In genomic region chr13:93069481-93069880, GRCm38 (mm10) we compare ENCODE assay signal across 8 mouse cellular contexts.
DNase-seq lines count a peak whose midpoint lies in the region; ATAC-seq and TF ChIP-seq lines count a peak whose summit lies in the region.
"Had no signal": no experiment of that assay in that cellular context is flagged by ENCODE, and none has a peak within 500 bp of the region (broad histone marks: within the 10 kb centered on the region; RNA-seq: fewer than 3 reads in every experiment).

No protein-coding gene starts in this region.

- 59% methylated on average over 4 of the region's 4 CpGs for WGBS in midbrain, embryonic 11.5 days
- WGBS in midbrain, embryonic 16.5 days = 51% methylated on average over 4 of the region's 4 CpGs

- no peak overlapping the region for H3K4me3 ChIP-seq in midbrain, embryonic 11.5 days (ENCODE audit: low read depth, low read length)
- no peak overlapping the region for H3K4me3 ChIP-seq in midbrain, embryonic 16.5 days (ENCODE audit: low read depth, low read length)
- no peak overlapping the region for H3K4me3 ChIP-seq in MEL (ENCODE audit: control insufficient read depth in 1 of 2, insufficient read depth in 1 of 2, low read depth in 2 of 2, low read length in 2 of 2)
- no peak overlapping the region for H3K4me3 ChIP-seq in cortical plate, adult 2 months (ENCODE audit: insufficient read depth, low read length)

- intact Hi-C loops in gastrocnemius, postnatal 14 days (cut with DNase I; ENCODE audit: low total_unique reads) = no loop called here

- H3K36me3 ChIP-seq in midbrain, embryonic 11.5 days (ENCODE audit: control insufficient read depth, insufficient read depth, low read length) = no peaks in the 10 kb centered on the region
- H3K36me3 ChIP-seq in midbrain, embryonic 16.5 days (ENCODE audit: control insufficient read depth, insufficient read depth, low read length) = no peaks in the 10 kb centered on the region
- no peaks in the 10 kb centered on the region for H3K36me3 ChIP-seq in MEL (ENCODE audit: control insufficient read depth in 1 of 2, insufficient read depth in 2 of 2, low read length in 2 of 2)

- no peak for TF ChIP-seq EP300 in MEL (IDR thresholded peaks at IDR 0.05; ENCODE audit: low read depth in 1 of 2, low read length in 2 of 2)

- no peaks in the 10 kb centered on the region for H3K9me3 ChIP-seq in midbrain, embryonic 11.5 days (ENCODE audit: control insufficient read depth, low read length)
- H3K9me3 ChIP-seq in midbrain, embryonic 16.5 days (replicated peaks; ENCODE audit: control insufficient read depth, low read length, poor library complexity, severe bottlenecking) = no peaks in the 10 kb centered on the region
- no peaks in the 10 kb centered on the region for H3K9me3 ChIP-seq in MEL (replicated peaks; ENCODE audit: insufficient read depth, low read length)

- H3K79me2 ChIP-seq in MEL (ENCODE audit: control insufficient read depth, insufficient read depth, low read length, poor library complexity) = no peaks in the 10 kb centered on the region

- H3K27ac ChIP-seq in midbrain, embryonic 11.5 days (ENCODE audit: low read depth, low read length) = no peak overlapping the region
- no peak overlapping the region for H3K27ac ChIP-seq in midbrain, embryonic 16.5 days (ENCODE audit: low read length)
- no peak overlapping the region for H3K27ac ChIP-seq in MEL (ENCODE audit: control insufficient read depth, low read depth, low read length)
- no peak overlapping the region for H3K27ac ChIP-seq in cortical plate, adult 2 months (ENCODE audit: insufficient read depth, low read length)
- H3K27ac ChIP-seq: liver, embryonic 14.5 days had no signal

- H3K9ac ChIP-seq in midbrain, embryonic 11.5 days (ENCODE audit: low read length) = no peak overlapping the region
- H3K9ac ChIP-seq in midbrain, embryonic 16.5 days (ENCODE audit: low read depth, low read length) = no peak overlapping the region
- no peak overlapping the region for H3K9ac ChIP-seq in MEL (ENCODE audit: control insufficient read depth, low read depth, low read length, poor library complexity, severe bottlenecking)
- H3K9ac ChIP-seq: liver, embryonic 14.5 days had no signal

- no peaks in the 10 kb centered on the region for H3K27me3 ChIP-seq in midbrain, embryonic 11.5 days (ENCODE audit: control insufficient read depth, insufficient read depth, low read length)
- no peaks in the 10 kb centered on the region for H3K27me3 ChIP-seq in midbrain, embryonic 16.5 days (ENCODE audit: control insufficient read depth, insufficient read depth, low read depth, low read length)
- no peaks in the 10 kb centered on the region for H3K27me3 ChIP-seq in MEL (ENCODE audit: control insufficient read depth in 1 of 2, insufficient read depth in 2 of 2, low read length in 2 of 2)

- TF ChIP-seq RAD21 in MEL (IDR thresholded peaks at IDR 0.05; ENCODE audit: low read depth, low read length) = peak; percentile 23

- TF ChIP-seq CTCF in MEL (IDR thresholded peaks at IDR 0.05 in 2 of 3, conservative IDR thresholded peaks at IDR 0.05 in 1 of 3; ENCODE audit: control insufficient read depth in 1 of 3, insufficient read depth in 1 of 3, low read depth in 2 of 3, low read length in 3 of 3, poor library complexity in 1 of 3, severe bottlenecking in 1 of 3) = peak; percentile 16 to 53 (median 29); a peak in 3 of 6 replicates
- TF ChIP-seq CTCF in cortical plate, adult 2 months (IDR thresholded peaks at IDR 0.05; ENCODE audit: extremely low read depth, insufficient read depth, low read length) = 0 out of 2 replicates have a peak, but pooled peaks have one; percentile 5

- no peak for ATAC-seq in midbrain, embryonic 11.5 days (ENCODE audit: low FRiP score)
- ATAC-seq in midbrain, embryonic 16.5 days = no peak

- 0 out of 2 replicates have a peak, but pooled peaks cover 2% of the 10 kb centered on the region for H3K4me1 ChIP-seq in midbrain, embryonic 11.5 days (ENCODE audit: control insufficient read depth, insufficient read depth, low read length)
- H3K4me1 ChIP-seq in midbrain, embryonic 16.5 days (ENCODE audit: control insufficient read depth, insufficient read depth, low read length) = peaks cover 19% of the 10 kb centered on the region
- no peaks in the 10 kb centered on the region for H3K4me1 ChIP-seq in MEL (ENCODE audit: control insufficient read depth in 1 of 2, insufficient read depth in 2 of 2, low read length in 2 of 2)
- peaks cover 2% of the 10 kb centered on the region; the same call in 1 of the 2 replicates for H3K4me1 ChIP-seq in cortical plate, adult 2 months (ENCODE audit: control insufficient read depth, insufficient read depth, low read length)

- H3K4me2 ChIP-seq in midbrain, embryonic 11.5 days = no peak overlapping the region
- no peak overlapping the region for H3K4me2 ChIP-seq in midbrain, embryonic 16.5 days (ENCODE audit: low read length)

- TF ChIP-seq POLR2A in MEL (IDR thresholded peaks at IDR 0.05; ENCODE audit: control insufficient read depth in 1 of 2, insufficient read depth in 1 of 2, low read depth in 1 of 2, low read length in 2 of 2, poor library complexity in 1 of 2) = no peak
- TF ChIP-seq POLR2A in cortical plate, adult 2 months (IDR thresholded peaks at IDR 0.05; ENCODE audit: extremely low read depth, insufficient read depth, low read length) = no peak

- DNase-seq in gastrocnemius, postnatal 14 days = peak; percentile 41
- DNase-seq in gastrocnemius, postnatal 25 days = no peak
- DNase-seq in midbrain, embryonic 11.5 days (ENCODE audit: low spot score, missing footprints) = peak; percentile 74
- DNase-seq in MEL (ENCODE audit: low read depth, low spot score) = peak; percentile 13
- no peak for DNase-seq in frontal cortex, postnatal 14 days (ENCODE audit: low spot score in 2 of 2)

TF ChIP-seq in MEL, 35 proteins besides CTCF, POLR2A, EP300 and RAD21:
- peak; percentile 31 for TF ChIP-seq ZC3H11A (IDR thresholded peaks at IDR 0.05; ENCODE audit: low read depth, low read length)
- no peak for TF ChIP-seq HCFC1 (IDR thresholded peaks at IDR 0.05; ENCODE audit: low read depth, low read length)
- peak; percentile 62 for TF ChIP-seq SMC3 (IDR thresholded peaks at IDR 0.05; ENCODE audit: low read depth, low read length)
- no peak for TF ChIP-seq SIN3A (IDR thresholded peaks at IDR 0.05; ENCODE audit: low read length)
- no peak for TF ChIP-seq ZNF384 (IDR thresholded peaks at IDR 0.05; ENCODE audit: low read depth, low read length)
- TF ChIP-seq CHD1 (IDR thresholded peaks at IDR 0.05; ENCODE audit: low read depth, low read length) = no peak
TF ChIP-seq in MEL: peak in this region for 2.

Comparison
In these comparisons a context has a peak if more than half of its experiments do, and no peak if none do; other contexts are left out.
1. DNase-seq: peak in gastrocnemius, postnatal 14 days (single experiment), midbrain, embryonic 11.5 days (single experiment) and MEL (single experiment); none in gastrocnemius, postnatal 25 days (single experiment) and frontal cortex, postnatal 14 days (0 of 2).